Mouse (Mus musculus) cerebellum, adult (tissue): ENCODE measurements around the gene Atp6v0b.

Source experiments
- ATAC-seq: cut with Nextera tagmentation; 2 replicates; pipeline ENCODE4 v1.9.2; 2017; ENCODE audit warnings: mild to moderate bottlenecking, moderate library complexity, mixed read lengths; ENCODE audit not compliant: insufficient number of reproducible peaks, low FRiP score, low TSS enrichment

Atp6v0b gene

DNA sequence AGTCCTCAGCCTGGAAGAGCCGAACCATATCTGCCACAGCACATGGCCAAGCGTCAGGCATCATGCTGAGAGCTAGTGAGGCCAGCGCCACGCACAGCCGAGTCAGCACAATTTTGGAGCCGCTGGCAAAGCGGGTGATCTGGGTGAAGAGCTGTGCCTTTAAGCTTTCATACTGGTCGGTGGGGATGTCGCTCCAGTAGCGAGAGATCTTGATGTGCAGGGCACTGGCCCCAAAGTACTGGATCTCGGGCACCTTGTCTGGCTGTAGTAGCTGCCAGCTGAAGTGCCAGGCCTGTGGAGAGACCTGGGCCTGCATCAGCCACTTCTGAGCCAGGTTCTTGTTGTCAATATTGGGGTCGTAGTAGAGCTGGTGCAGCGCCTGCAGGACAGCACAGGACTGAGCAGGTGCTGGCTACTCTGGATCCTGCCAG, 25.0 kb upstream of the Atp6v0b start:
- ATAC-seq: 0 out of 2 replicates have a peak, but pooled peaks have one; percentile 9

DNA sequence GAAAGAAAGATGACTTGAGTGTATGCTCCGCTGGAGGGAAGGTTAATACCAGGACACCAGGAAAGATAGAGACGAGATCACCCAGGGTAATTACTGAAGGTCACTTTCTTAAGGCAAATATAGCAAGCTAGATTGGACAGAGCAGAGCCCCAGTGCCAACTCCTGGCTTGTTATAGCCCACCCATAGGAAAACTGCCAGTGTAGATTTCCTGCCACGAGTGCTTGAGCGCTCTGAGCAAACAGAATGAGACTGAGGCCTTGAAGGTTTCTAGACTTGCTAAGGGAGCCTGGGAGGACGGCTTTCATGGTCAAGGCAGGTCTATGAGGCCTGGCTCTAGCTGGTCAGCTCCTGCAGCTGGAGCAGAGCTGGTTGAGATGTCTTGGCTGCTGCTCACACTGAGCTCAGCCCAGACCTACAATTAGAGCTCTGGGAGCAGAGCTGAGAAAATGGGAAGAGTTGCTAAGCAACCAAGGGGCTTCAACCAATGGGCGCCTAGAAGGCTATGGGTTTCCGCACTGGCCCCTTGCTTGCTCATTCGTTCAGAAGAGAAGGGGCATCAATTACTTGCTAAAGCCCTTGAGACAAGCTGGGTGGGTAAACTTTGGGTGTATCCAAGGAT, 21.8 kb upstream of the Atp6v0b start:
- ATAC-seq: no peak

DNA sequence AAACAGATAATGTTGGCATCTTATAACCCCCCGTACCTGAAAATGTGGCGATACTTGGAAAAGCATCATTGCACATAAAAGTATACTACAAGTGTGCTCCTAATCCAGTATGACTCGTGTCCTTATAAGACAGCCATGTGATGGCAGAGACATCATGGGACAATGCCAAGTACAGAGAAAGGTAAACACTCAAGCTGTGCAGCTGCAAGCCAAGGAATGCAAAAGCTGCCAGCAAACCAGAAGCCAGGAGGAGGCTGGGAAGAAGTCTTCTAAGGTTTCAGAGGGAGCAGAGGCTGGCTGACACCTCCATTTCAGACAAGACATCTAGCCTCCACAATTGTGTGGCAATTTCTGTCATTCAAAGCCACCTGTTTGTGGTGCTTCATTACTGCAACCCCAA, 19.1 kb upstream of the Atp6v0b start:
- no peak for ATAC-seq

DNA sequence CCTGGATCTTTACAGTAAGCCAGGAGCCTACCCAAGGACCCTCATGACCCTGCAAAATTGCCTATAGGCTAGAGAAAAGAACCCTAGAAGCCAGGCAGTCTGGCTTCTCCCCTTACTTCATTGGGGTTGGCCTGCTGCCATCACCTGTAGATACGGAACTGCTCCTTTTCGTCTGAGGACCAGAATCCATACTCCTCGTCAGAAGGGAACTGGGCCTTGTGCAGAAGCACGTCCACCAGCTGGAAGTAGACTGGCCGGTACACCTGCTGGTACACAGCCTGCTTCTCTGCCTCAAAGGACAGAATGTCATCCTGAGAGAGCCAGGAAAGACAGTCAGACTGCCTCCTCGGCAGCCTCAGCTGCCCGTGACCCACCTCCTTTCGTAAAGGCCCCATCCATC, 17.6 kb upstream of the Atp6v0b start:
- no peak for ATAC-seq

DNA sequence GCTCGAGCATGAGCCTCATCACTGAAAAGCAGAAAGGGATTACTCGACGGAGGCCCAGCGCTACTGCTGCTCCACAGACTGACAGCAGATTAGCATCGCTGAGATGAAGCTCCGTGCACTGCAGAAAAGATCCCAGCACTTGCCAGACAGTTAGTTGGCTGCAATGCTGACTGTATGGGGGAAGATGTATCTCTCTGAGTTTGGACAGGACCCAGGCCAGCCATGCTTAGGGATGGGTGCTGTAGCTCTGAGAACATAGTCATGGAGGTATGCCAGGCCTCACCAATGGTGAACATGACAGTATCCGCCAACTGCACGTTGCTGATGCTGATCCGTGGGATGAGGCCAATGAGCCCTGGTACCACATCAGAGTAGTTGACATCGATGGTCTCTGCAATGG, 17.0 kb upstream of the Atp6v0b start:
- no peak for ATAC-seq

DNA sequence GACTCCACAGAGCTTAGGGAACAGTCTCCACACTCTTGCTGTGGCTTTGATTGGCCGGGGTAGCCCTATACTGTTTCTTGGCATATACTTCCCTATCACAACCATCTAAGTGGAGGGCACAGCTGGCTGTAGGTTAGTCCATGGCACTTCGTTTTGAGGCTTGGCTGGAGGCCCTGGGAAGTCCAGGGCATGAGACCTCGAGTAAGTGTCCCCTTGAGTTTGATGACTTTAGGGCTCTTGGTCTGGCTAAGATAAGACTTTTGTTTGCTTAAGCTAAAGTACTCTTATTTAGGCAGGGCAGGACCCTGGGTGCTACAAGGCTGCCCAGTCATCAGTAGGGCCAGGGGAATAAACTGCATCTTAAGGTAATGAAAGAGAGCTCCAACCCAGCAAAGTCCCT, 11.0 kb upstream of the Atp6v0b start:
- ATAC-seq: no peak

DNA sequence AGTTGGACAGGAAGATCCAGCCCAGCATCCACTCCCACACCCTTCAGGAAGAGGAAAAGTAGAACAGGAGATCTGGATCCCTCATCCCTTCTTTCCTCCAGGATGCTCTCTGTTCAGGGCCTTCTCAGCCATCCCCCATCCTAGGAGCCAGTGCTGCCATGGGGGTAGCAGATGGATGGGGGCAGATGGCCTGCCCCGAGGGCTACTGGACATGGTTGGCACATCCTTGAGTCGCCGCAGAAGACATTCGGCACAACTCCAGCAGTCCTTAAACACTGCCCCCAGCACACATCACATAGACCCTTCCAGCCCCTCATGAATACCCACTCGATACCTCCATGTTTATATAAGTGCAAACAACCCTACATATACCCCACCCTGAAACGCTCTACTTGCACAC, 8.9 kb upstream of the Atp6v0b start:
- peak; percentile 49; the same call in 1 of the 2 replicates for ATAC-seq

DNA sequence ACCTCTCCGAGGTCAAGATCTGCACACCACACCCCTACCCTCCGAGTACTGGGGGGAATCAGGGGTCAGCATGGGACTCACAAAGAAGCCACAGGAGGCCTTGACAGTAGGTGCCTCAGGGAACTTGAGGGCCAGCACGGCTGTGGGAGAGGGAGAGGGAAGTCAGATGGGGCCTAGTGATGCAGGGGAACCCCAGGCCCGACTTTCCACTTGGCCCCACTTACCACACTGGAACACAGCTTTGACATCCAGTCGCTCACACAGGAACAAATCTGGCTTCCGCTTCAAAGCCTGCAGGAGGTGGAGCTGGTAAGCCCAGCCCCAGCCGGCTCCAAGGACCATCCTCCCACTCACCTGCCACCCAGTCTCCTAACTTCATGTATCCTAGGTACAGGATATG, 8.2 kb upstream of the Atp6v0b start:
- ATAC-seq: no peak

DNA sequence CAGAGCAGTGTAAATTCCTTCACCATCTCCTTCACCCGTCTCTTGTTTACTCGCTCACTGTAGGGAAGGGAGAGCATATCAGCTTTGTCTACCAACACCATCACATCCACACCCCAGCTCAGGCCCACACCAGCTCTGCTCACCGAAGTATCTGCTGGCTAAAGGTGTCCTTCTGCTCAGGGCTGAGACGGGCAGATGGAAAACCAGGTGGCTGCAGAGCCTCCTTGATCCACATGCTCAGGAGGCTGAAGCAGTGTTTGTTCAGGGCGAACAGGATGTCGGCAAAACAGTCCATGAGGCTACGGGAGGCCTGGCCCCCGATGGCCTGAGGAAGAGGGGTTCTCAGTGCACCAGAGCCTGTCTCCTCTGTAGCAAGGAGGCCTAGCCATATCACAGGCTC, 7.5 kb upstream of the Atp6v0b start:
- ATAC-seq: no peak

DNA sequence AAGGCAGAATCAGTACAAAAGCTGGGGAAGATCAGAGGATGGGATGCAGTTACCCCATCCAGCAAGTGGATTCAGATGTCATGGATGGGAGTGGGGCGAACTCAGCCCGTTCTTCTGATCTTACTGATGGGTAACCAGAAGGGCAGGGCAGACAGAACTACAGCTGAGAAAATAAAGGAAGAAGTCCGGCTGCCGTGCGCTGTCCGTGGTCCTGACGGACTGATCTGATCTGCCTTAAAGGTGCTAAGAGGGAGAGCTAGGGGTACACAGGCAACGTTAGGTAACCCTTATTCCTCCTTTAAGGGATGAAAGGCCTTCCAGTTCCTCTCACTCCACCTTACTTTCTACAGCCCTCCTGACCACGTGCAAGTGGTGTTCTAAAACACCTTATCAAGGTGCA, 6.2 kb upstream of the Atp6v0b start:
- no peak for ATAC-seq

DNA sequence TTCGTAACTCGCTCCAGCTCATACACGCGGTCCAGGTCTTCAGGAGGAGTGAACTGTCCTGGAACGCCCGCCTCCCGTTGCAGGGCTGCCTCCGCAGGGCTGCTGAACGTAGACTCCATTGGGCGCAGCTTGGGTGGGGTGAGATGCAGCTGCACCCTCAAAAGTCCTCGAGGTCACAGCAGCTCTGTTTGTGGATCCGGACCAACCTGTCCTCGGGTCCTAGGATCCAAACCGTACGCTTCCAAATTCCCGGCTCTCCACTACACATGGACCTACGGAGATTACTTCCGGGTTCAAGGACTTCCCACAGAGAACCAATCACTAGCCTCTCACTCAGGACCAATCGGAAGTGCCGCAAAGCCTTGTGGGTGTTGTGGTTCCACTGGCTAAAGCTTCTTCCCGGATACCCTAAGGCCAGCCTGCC, 4.6 kb upstream of the Atp6v0b start, which contains the start of gene Dph2:
Gene Dph2, minus strand, starts transcription at position 295 of the 424 bp plus-strand sequence.
- peak; percentile 72 for ATAC-seq

DNA sequence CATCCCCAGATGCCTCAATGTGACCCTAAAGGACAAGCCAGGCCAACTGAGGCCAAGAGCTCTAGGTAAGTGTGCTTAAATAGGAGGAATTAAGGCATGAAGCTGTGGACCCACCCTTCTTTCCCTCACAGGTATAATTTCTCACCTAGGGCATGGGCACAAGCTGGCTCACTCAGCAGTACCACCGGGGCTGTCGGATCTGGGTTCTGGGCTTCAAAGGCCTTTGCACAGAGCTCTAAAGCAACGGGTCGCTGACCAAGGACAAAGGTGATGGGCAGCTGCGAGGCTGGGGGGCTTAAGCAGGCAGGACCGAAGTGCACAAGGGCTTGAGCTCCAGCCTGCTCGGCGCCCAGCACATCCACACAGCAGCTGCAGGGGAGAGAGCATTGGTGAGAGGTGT, 3.6 kb upstream of the Atp6v0b start:
- no peak for ATAC-seq

DNA sequence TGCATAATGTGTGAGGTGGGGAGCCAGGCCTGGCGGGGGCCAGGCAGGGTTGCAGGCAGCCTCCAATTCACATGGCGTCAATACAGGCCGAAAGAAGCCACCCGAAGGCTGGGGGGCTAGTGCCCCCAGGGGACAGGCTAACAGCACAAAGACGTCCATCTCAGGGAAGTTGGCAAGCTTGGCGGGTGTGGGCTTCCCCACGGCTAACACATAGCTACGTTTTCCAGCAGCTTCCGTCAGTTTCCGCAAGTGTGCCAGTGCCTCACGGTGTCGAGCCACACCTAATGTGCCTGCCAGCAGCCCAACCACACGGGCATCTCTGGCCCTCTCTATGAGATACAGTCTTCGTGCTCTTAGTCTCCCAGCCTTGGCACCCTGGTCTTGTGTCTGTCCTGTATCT, 2.9 kb upstream of the Atp6v0b start:
- ATAC-seq: no peak

DNA sequence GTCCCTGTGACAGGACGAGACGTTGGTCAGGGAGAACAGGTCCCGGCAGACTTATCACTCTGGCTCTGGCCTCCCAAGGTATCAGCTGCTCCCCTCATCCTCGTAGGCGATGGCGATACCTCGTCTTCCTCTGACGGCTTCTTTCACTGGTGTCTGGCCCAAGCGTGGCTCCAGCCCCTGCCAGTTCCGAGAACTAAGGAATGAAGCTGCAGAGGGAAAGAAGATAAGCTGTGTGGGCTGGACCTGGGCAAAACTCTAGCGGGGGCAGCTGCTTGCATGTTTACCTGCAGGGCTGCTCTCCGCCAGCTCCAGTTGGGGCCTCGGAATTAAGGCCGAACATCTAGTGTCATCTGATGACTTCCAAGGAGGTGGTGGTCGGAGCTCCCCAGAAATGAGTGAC, 2.3 kb upstream of the Atp6v0b start:
- no peak for ATAC-seq

DNA sequence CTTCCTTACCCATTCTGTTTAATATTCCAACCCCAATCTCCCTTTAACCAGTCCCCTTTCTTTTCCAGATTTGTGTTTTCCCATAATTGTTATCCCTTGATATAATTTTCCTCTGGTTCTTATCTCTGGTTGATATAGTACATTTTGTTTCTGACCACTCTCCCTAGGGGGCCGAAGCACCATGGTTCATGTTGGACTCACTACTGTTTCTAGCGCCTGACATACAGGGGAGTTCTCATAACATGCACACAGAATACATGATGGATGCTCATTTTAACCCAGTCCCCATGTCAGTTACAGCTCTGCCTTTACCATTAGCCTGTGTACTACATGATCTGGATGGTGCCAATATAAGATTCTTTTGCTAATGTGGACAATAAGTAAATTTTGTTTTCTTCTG, 787 bp upstream of the Atp6v0b start:
- ATAC-seq: no peak

DNA sequence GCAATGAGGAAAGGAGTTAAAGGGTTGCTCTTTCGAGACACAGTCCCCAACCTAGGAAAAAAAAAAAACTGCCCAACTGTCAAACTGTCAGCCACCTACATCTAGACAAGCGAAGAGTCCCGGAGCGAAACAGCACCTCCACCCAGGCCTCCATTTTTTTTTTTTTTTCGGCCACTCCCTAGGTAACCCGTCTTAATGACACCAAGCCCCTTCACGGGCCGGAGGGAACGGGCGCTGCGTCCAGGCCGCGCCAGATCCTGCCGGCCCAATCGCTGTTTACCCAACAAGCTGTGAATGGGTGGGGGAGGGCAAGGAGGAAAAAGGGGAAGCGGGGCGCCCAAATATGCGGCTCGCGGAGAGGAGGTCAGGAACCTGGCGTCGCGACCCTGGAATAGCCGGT, 489 bp downstream of the Atp6v0b start:
- no peak; the same call in 1 of the 2 replicates for ATAC-seq

DNA sequence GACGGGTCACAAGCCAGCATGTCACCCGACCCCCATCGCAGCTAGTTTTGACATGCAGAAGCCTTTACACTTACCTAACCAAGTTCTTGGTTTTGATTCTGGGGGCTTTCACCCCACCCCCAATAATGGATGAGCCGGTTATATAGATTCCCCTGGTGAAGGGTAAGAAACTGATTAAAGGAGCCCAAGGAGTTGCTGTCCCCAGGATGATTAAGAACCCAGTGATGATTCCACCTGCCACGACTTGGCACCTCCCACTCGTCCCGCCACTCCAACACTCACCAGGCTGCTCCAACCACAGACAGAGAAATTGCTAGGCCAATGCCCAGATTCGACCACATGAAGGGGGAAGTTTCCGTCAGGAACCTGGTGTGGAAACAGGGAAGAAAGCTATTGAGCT, 1.1 kb downstream of the Atp6v0b start:
- ATAC-seq: no peak

DNA sequence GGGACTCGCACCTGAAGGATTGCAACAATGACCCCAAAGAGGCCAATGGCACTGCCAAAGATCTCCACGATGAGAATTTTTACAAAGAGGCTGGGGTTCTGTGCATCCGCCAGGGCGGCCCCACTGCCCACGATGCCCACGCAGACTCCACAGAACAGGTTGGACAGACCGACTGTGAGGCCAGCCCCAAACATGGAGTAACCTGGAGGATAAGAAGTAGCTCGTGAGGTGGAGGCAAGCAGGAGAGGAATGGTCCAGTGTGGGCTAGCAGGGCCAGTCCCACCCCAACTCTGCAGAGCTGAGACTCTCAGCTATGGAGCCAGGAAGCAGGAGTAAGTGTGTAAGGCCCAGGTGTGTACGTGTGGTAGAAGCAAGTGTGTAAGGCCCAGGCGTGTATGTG, 2.0 kb downstream of the Atp6v0b start:
- ATAC-seq: no peak

DNA sequence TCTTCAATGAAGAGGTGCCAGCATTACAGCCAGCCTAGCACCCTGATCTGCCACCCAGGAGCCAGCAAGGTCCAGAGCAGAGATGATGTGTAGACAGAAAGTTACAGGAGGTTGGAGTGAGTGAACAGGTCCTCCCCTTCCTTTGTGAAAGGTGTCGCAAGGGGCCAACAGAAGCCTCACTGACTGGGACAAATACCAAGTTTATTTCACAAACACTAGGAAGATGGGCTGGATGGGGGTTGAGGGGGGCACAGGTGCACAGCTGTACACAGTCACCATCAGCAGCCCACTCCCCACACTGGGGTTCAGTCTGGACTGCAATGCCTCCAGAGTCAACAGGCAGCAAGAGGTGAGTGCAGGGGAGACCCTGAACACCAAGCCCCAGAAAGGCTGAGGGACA, 3.0 kb downstream of the Atp6v0b start:
- ATAC-seq: no peak

DNA sequence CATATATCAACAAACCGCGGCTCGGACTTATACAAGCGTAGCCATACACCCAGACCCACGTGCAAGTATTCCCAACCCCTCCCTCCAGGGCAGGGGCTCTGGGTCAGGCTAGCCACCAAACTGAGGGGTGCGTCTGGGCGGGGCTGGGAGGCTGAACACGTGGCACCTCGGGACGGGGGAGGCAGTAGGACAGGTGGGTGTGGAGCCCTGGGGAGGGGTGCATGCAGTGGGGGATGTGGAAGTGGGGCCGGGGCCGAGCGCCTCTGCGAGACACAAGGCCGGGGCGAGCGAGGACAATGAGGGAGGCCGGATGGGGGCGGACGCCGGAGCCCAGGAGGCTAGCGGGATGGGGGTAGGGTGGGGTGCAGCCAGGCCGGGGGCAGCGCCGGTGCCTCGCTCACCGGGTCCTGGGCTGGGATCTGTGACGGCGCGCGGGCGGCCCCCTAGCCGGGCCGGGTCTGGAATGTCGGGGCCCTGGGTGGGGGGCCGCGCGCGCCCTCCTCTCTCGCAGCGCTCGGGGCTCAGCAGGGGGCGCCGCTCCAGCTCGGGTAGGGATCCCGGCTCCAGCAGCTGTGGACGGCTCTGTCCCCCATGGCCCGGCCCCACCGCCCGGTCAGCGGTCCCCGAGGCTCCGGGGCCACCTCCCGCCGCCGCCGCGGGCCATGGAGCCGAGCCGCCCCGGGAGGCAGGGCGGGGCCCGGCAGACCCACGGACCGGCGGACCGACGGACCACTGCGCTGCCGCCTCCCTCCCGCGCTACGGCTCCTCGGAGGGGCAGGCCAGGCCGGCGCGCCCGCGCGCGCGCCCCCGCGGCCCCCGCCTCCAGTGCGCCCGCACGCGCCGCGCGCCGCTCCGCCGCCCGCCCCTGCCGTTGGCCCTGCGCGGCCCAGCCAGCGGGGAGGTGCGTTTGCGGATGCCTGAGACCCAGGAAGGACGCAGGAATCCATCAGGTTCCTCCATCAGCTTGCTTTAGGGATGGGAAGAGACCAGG, 4.1 kb downstream of the Atp6v0b start, which contains the start of gene B4galt2:
Gene B4galt2, minus strand, starts transcription at position 787 of the 991 bp plus-strand sequence.
- ATAC-seq: no peak

DNA sequence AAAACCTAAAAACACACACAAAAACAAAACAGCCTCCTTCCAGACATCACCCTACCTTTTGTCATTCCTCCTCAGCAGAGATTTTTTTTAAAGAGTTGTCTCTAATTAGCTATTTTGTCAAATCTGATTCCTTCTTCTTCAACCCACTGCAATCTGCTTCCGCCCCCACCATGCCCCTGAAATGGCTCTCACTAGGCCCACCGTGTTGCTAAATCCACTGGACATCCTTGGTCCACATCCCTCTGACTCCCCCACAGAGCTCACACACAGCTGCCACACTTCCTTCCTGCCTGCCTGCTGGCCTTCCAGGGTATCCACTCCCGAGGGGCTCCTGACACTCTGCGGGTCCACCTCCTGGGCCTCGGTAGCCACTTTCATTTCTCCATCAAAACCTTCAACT, 8.4 kb downstream of the Atp6v0b start:
- ATAC-seq: no peak
